Mouse (Mus musculus): Measurements from ENCODE around the gene Neu1. TPM values are rescaled to one million over a fixed set of nuclear protein-coding genes. Genes with fewer than 3 reads are reported as not detected.
"Not testable (repeated sequence)": the region's sequence is repeated elsewhere in the genome, so short reads cannot be mapped to it uniquely, and the experiment has no call there.

The Neu1 gene
- polyA plus RNA-seq, 2 experiments, result 9.7 to 10.1 TPM

DNA sequence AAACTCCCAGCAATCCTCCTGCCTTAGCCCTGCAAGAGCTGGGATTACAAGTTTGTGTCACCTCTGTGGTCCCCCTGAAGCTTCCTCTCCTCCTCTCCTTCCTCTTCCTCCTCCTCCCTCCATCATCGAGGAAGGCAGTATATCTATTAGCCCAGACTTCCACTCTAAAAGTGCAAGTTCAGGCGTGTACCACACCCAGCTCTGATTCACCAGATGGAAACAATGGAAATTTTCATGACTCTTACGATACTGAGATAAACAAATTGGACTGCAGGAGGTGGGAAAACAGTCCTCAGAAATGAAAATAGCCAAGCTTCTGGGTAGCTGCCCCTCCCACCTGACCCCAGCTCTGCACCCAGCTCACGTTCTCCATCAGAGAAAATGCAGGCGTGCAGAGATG lies 34.6 kb downstream of the Neu1 start:
- H3K9ac ChIP-seq (replicated peaks), result no peak overlapping the region
- no peak for TF ChIP-seq EP300 (IDR thresholded peaks at IDR 0.05; ENCODE audit: low read depth)
- TF ChIP-seq CTCF (IDR thresholded peaks at IDR 0.05; ENCODE audit: low read depth), result no peak
- DNase-seq (ENCODE audit: low read depth in 3 of 3, low spot score in 3 of 3), result no peak
- no peaks in the 10 kb centered on the region for H3K36me3 ChIP-seq (replicated peaks; ENCODE audit: control insufficient read depth, insufficient read depth, low read depth)
- WGBS (ENCODE audit: insufficient replicate concordance), result 37% methylated on average over 5 of the region's 5 CpGs
- H3K4me2 ChIP-seq (ENCODE audit: low read depth), result no peak overlapping the region
- peaks cover 32% of the 10 kb centered on the region for H3K27me3 ChIP-seq (ENCODE audit: control insufficient read depth, insufficient read depth, low read length)
- H3K9me3 ChIP-seq (ENCODE audit: control insufficient read depth, low read length), result no peaks in the 10 kb centered on the region
- no peak overlapping the region for H3K4me3 ChIP-seq (ENCODE audit: insufficient read depth in 1 of 2, low read depth in 2 of 2, low read length in 2 of 2)
- ATAC-seq (ENCODE audit: insufficient read depth), result no peak
- H3K27ac ChIP-seq, result no peak overlapping the region
- no peaks in the 10 kb centered on the region for H3K4me1 ChIP-seq (replicated peaks; ENCODE audit: control insufficient read depth in 2 of 2, insufficient read depth in 2 of 2, low read length in 1 of 2)

- peaks cover 26% of the 10 kb centered on the region for H3K27me3 ChIP-seq (ENCODE audit: control insufficient read depth, insufficient read depth, low read length)
- not testable (repeated sequence) for H3K36me3 ChIP-seq (replicated peaks; ENCODE audit: control insufficient read depth, insufficient read depth, low read depth); H3K27ac ChIP-seq; H3K4me3 ChIP-seq (ENCODE audit: insufficient read depth in 1 of 2, low read depth in 2 of 2, low read length in 2 of 2); DNase-seq (ENCODE audit: low read depth in 3 of 3, low spot score in 3 of 3); H3K9ac ChIP-seq (replicated peaks); H3K4me1 ChIP-seq (replicated peaks; ENCODE audit: control insufficient read depth in 2 of 2, insufficient read depth in 2 of 2, low read length in 1 of 2); H3K9me3 ChIP-seq (ENCODE audit: control insufficient read depth, low read length); ATAC-seq (ENCODE audit: insufficient read depth); H3K4me2 ChIP-seq (ENCODE audit: low read depth)
- WGBS (ENCODE audit: insufficient replicate concordance), result 49% methylated on average over 7 of the region's 11 CpGs
Observed at GRCm38 (mm10) chr17:34969822-34970221, 38.8 kb downstream of the Neu1 start, which contains the start of gene Gm20481. Gm20481 (plus strand) TSS chr17:34969912.

DNA sequence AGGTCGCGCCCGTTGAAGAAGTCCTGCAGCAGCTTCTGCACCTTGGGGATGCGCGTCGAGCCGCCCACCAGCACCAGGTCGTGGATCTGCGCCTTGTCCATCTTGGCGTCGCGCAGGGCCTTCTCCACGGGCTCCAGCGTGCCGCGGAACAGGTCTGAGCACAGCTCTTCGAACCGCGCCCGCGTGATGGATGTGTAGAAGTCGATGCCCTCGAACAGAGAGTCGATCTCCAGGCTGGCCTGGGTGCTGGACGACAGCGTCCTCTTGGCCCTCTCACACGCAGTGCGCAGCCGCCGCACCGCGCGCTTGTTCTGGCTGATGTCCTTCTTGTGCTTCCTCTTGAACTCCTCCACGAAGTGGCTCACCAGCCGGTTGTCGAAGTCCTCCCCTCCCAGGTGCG lies 39.8 kb downstream of the Neu1 start:
- H3K27ac ChIP-seq; H3K4me3 ChIP-seq (ENCODE audit: insufficient read depth in 1 of 2, low read depth in 2 of 2, low read length in 2 of 2); H3K36me3 ChIP-seq (replicated peaks; ENCODE audit: control insufficient read depth, insufficient read depth, low read depth); H3K4me2 ChIP-seq (ENCODE audit: low read depth); DNase-seq (ENCODE audit: low read depth in 3 of 3, low spot score in 3 of 3); ATAC-seq (ENCODE audit: insufficient read depth); H3K9me3 ChIP-seq (ENCODE audit: control insufficient read depth, low read length); H3K9ac ChIP-seq (replicated peaks); H3K4me1 ChIP-seq (replicated peaks; ENCODE audit: control insufficient read depth in 2 of 2, insufficient read depth in 2 of 2, low read length in 1 of 2): not testable (repeated sequence)
- 33% methylated on average over 24 of the region's 37 CpGs for WGBS (ENCODE audit: insufficient replicate concordance)
- peaks cover 26% of the 10 kb centered on the region for H3K27me3 ChIP-seq (ENCODE audit: control insufficient read depth, insufficient read depth, low read length)

- 1% methylated on average over 21 of the region's 43 CpGs for WGBS (ENCODE audit: insufficient replicate concordance)
- not testable (repeated sequence) for H3K4me1 ChIP-seq (replicated peaks; ENCODE audit: control insufficient read depth in 2 of 2, insufficient read depth in 2 of 2, low read length in 1 of 2); H3K27ac ChIP-seq; H3K36me3 ChIP-seq (replicated peaks; ENCODE audit: control insufficient read depth, insufficient read depth, low read depth); H3K9me3 ChIP-seq (ENCODE audit: control insufficient read depth, low read length); DNase-seq (ENCODE audit: low read depth in 3 of 3, low spot score in 3 of 3); H3K9ac ChIP-seq (replicated peaks)
- Histone ChIP-seq H3K4me2 (ENCODE audit: low read depth) (peak overlapping the region; percentile 72; the same call in 1 of the 2 replicates), H3K27me3 (ENCODE audit: control insufficient read depth, insufficient read depth, low read length) (peaks cover 26% of the 10 kb centered on the region), H3K4me3 (ENCODE audit: insufficient read depth in 1 of 2, low read depth in 2 of 2, low read length in 2 of 2) (peak overlapping the region in 1 of 2 experiments; percentile 25; a peak in 1 of 4 replicates)
- ATAC-seq (ENCODE audit: insufficient read depth), result peak; percentile 39; the same call in 1 of the 2 replicates
Observed at GRCm38 (mm10) chr17:34971694-34972068, 40.6 kb downstream of the Neu1 start.

GRCm38 (mm10) chr17:34972069-34972749 lies 41.2 kb downstream of the Neu1 start, which contains the start of the genes Hspa1a and Hspa1l:
Hspa1a (minus strand) TSS chr17:34972156.
Hspa1l (plus strand) TSS chr17:34972703.
- H3K9ac ChIP-seq (replicated peaks); H3K9me3 ChIP-seq (ENCODE audit: control insufficient read depth, low read length); H3K27ac ChIP-seq; H3K4me1 ChIP-seq (replicated peaks; ENCODE audit: control insufficient read depth in 2 of 2, insufficient read depth in 2 of 2, low read length in 1 of 2); H3K36me3 ChIP-seq (replicated peaks; ENCODE audit: control insufficient read depth, insufficient read depth, low read depth): not testable (repeated sequence)
- peaks cover 26% of the 10 kb centered on the region for H3K27me3 ChIP-seq (ENCODE audit: control insufficient read depth, insufficient read depth, low read length)
- ATAC-seq (ENCODE audit: insufficient read depth) (peak; percentile 91), DNase-seq (ENCODE audit: low read depth in 3 of 3, low spot score in 3 of 3) (peak in 1 of 3 experiments; percentile 60)
- peak within 1 kb of the TSS; percentile 35 to 39 for H3K4me3 ChIP-seq (ENCODE audit: insufficient read depth in 1 of 2, low read depth in 2 of 2, low read length in 2 of 2)
- under 1% methylated on average over 30 of the region's 33 CpGs for WGBS (ENCODE audit: insufficient replicate concordance)
- H3K4me2 ChIP-seq (ENCODE audit: low read depth), result peak within 1 kb of the TSS; percentile 72

Measured in liver, embryonic 14.5 days (tissue).